22 mouse cellular contexts compared by ENCODE assay signal in the genomic region with DNA sequence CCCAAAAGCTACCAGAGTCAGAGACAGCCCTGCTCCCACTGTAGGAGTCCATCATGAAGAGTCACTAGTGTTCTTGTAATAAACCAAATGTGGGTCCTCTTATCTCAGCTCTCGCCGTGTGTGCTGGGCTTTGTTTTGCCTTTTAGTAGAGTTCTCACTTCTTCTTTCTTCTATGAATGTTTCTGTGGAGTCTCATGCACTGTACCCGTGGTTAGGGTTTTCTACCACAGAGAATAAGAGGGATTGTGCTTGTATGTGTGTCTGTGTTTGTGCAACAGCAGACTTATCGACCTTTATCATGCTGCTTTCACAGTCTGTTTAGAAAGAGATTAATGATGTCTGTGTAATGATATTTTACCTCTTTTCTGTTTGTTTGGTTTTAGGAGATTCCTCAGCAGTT. TPM values are rescaled to one million over a fixed set of nuclear protein-coding genes. Genes with fewer than 3 reads are reported as not detected.
DNase-seq lines count a peak whose midpoint lies in the region; ATAC-seq and TF ChIP-seq lines count a peak whose summit lies in the region.
"Had no signal": no experiment of that assay in that cellular context is flagged by ENCODE, and none has a peak within 500 bp of the region (broad histone marks: within the 10 kb centered on the region; RNA-seq: fewer than 3 reads in every experiment).

No protein-coding gene starts in this region.

- dilution Hi-C loops in CH12.LX (cut with MboI; ENCODE audit: extremely low pct_ligation_motif_present, extremely low pct_unique_long_range_greater_than_20kb, low sequenced_read_pairs) = no loop called here

- TF ChIP-seq CTCF in CH12.LX (conservative IDR thresholded peaks at IDR 0.05 in 1 of 2, IDR thresholded peaks at IDR 0.05 in 1 of 2; ENCODE audit: low read depth in 2 of 2, low read length in 2 of 2) = no peak

- in situ Hi-C loops in CH12.LX (cut with MboI; ENCODE audit: low pct_ligation_motif_present, low pct_unique_long_range_greater_than_20kb, low sequenced_read_pairs) = no loop called here

- peaks cover 7 to 34% of the 10 kb centered on the region in 2 experiments for H3K4me1 ChIP-seq in CH12.LX (ENCODE audit: control insufficient read depth in 1 of 2, insufficient read depth in 2 of 2)
- H3K4me1 ChIP-seq: embryonic facial prominence, embryonic 10.5 days; embryonic facial prominence, embryonic 12.5 days; forebrain, embryonic 15.5 days had no signal

- H3K9me3 ChIP-seq in CH12.LX (replicated peaks; ENCODE audit: low read length) = no peaks in the 10 kb centered on the region
- H3K9me3 ChIP-seq: embryonic facial prominence, embryonic 10.5 days; embryonic facial prominence, embryonic 12.5 days; forebrain, embryonic 13.5 days; forebrain, embryonic 15.5 days had no signal

- H3K36me3 ChIP-seq in CH12.LX (replicated peaks in 1 of 2; ENCODE audit: control insufficient read depth in 1 of 2, insufficient read depth in 1 of 2, low read length in 1 of 2) = peaks cover 60 to 88% of the 10 kb centered on the region in 2 experiments

- no peak overlapping the region for H3K27ac ChIP-seq in CH12.LX (ENCODE audit: insufficient read depth, low read depth)
- H3K27ac ChIP-seq: embryonic facial prominence, embryonic 10.5 days; embryonic facial prominence, embryonic 12.5 days; forebrain, embryonic 13.5 days; forebrain, embryonic 15.5 days had no signal

- H3K79me2 ChIP-seq in CH12.LX (replicated peaks; ENCODE audit: control insufficient read depth, extremely low read depth, insufficient read depth, poor library complexity, severe bottlenecking) = no peaks in the 10 kb centered on the region

- H3K4me3 ChIP-seq in CH12.LX (replicated peaks in 1 of 3; ENCODE audit: low read depth in 2 of 3, low read length in 2 of 3, poor library complexity in 1 of 3) = no peak overlapping the region
- H3K4me3 ChIP-seq: embryonic facial prominence, embryonic 10.5 days; embryonic facial prominence, embryonic 12.5 days; forebrain, embryonic 13.5 days; forebrain, embryonic 15.5 days had no signal

- TF ChIP-seq POLR2A in CH12.LX (IDR thresholded peaks at IDR 0.05; ENCODE audit: low read depth, low read length) = no peak

- H3K27me3 ChIP-seq in CH12.LX (replicated peaks) = no peaks in the 10 kb centered on the region
- H3K27me3 ChIP-seq: embryonic facial prominence, embryonic 12.5 days; forebrain, embryonic 13.5 days; forebrain, embryonic 15.5 days had no signal

- H3K9ac ChIP-seq in CH12.LX (ENCODE audit: insufficient read depth, low read depth) = no peak overlapping the region
- H3K9ac ChIP-seq: embryonic facial prominence, embryonic 12.5 days; forebrain, embryonic 13.5 days; forebrain, embryonic 15.5 days had no signal

- DNase-seq in A20 (ENCODE audit: low read depth, low spot score) (peak; percentile 12), CH12.LX (ENCODE audit: extremely low read depth) (no peak)
- DNase-seq in adrenal gland, adult (ENCODE audit: inconsistent age in 2 of 2, low spot score in 1 of 2) = no peak
- DNase-seq in kidney, adult 11 months = no peak
- DNase-seq in embryo, embryonic 10 days (ENCODE audit: low spot score) = no peak
- DNase-seq in spleen, adult 12 weeks (ENCODE audit: low spot score) = no peak
- DNase-seq: adrenal gland, adult 8-10 months; adrenal gland, postnatal 25 days; B cell, adult 2 months; cerebellum, adult 11-12 months; cerebellum, adult 2 months; cerebellum, adult 9-10 months; cerebellum, postnatal 10 days; cerebellum, postnatal 25 days had no signal

- no peak for TF ChIP-seq RAD21 in CH12.LX (IDR thresholded peaks at IDR 0.05; ENCODE audit: low read depth, low read length)

- ATAC-seq in common myeloid progenitor, adult 5-6 weeks (replicated peaks; ENCODE audit: low read depth, poor library complexity, severe bottlenecking) = peak; percentile 46
- peak; percentile 52; the same call in 1 of the 2 replicates for ATAC-seq in megakaryocyte, adult 5-6 weeks (ENCODE audit: poor library complexity, severe bottlenecking)
- ATAC-seq: CD4-positive, CD25-positive, alpha-beta regulatory T cell, adult 4 months; forebrain, embryonic 13.5 days; forebrain, embryonic 15.5 days had no signal

- no peak overlapping the region for H3K4me2 ChIP-seq in CH12.LX (ENCODE audit: insufficient read depth, low read depth, poor library complexity, severe bottlenecking)
- H3K4me2 ChIP-seq: embryonic facial prominence, embryonic 12.5 days; forebrain, embryonic 13.5 days; forebrain, embryonic 15.5 days had no signal

- no peak; the same call in 1 of the 2 replicates for TF ChIP-seq EP300 in CH12.LX (IDR thresholded peaks at IDR 0.05; ENCODE audit: low read length)

TF ChIP-seq in CH12.LX, 34 proteins besides CTCF, POLR2A, EP300 and RAD21:
- TF ChIP-seq ETS1 (conservative IDR thresholded peaks at IDR 0.05; ENCODE audit: low read depth, low read length) (no peak), IRF4 (IDR thresholded peaks at IDR 0.05; ENCODE audit: low read depth, low read length) (0 out of 2 replicates have a peak, but pooled peaks have one; percentile 40)

RNA-seq across cellular contexts. Expression of a gene that starts 34.5 kb away (rescaled TPM):
- 37.8 and 45.8 TPM in 2 replicates for total RNA-seq in CH12.LX (2012; rRNA removed)
- total RNA-seq in CH12.LX (2014; rRNA removed) = 42.8 and 46.2 TPM in 2 replicates
- polyA plus RNA-seq in CH12.LX (2012; ENCODE audit: insufficient read length, low read depth) = 60.5 and 60.8 TPM in 2 replicates
- total RNA-seq in common myeloid progenitor, adult 5-6 weeks (2017) = 40.3 and 41.9 TPM in 2 replicates
- 47.3 and 52.5 TPM in 2 replicates for total RNA-seq in megakaryocyte, adult 5-6 weeks (2015)
- 45.5 and 53.5 TPM in 2 replicates for total RNA-seq in megakaryocyte, adult 5-6 weeks (2017)

RNA-seq across cellular contexts. Expression of a gene that starts 48.4 kb away (rescaled TPM):
- total RNA-seq in CH12.LX (2012; rRNA removed) = 3.4 and 6.1 TPM in 2 replicates
- total RNA-seq in CH12.LX (2014; rRNA removed) = 2.2 and 3.2 TPM in 2 replicates
- polyA plus RNA-seq in CH12.LX (2012; ENCODE audit: insufficient read length, low read depth) = 2.1 and 2.6 TPM in 2 replicates
- total RNA-seq in common myeloid progenitor, adult 5-6 weeks (2017) = not detected in 2 replicates
- not detected in 2 replicates for total RNA-seq in megakaryocyte, adult 5-6 weeks (2015)
- total RNA-seq in megakaryocyte, adult 5-6 weeks (2017) = 0.84 TPM in 1 of 2 replicates, not detected in the other
- total RNA-seq: MEL had no signal
